Mouse (Mus musculus): ENCODE measurements around the gene Pax5. TPM values are rescaled to one million over a fixed set of nuclear protein-coding genes. Genes with fewer than 3 reads are reported as not detected.

Gene Pax5
- total RNA-seq, 2 experiments from 2014 or later = 0.03 TPM

DNA sequence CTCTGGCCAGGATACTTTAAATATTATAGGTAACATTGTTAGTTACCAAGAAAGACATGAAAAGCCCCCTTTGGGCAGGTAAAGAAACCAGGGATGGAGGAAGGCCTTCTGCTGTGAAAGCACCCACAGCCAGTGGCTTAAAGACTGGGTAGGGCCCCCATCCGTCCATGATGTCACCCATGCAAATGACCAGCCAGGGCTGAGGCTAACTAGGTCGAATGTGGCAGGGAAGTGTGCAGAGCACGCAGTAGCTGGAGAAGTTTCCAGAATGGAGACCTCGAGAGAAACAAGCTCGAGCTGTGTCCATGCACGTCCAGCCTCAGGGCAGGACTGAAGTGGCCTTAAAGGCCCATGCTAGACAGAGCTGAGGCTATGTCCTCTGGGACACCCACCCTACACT is 42.9 kb downstream of the Pax5 start:
- no peak for DNase-seq

DNA sequence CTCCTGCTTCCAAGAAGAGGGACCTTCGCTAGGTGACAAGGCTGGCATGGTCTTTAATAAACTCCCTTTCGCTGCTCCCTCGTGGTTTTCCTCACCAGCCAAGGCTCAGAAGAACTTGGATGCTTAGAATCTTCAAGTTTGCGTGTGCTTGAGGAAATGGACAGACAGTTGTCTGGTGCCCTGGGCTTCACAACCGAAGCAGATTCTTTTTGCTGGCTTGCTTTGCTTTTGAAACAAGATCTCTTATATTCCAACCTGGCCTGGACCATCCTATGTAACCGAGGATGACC is 45.6 kb downstream of the Pax5 start:
- DNase-seq = no peak

DNA sequence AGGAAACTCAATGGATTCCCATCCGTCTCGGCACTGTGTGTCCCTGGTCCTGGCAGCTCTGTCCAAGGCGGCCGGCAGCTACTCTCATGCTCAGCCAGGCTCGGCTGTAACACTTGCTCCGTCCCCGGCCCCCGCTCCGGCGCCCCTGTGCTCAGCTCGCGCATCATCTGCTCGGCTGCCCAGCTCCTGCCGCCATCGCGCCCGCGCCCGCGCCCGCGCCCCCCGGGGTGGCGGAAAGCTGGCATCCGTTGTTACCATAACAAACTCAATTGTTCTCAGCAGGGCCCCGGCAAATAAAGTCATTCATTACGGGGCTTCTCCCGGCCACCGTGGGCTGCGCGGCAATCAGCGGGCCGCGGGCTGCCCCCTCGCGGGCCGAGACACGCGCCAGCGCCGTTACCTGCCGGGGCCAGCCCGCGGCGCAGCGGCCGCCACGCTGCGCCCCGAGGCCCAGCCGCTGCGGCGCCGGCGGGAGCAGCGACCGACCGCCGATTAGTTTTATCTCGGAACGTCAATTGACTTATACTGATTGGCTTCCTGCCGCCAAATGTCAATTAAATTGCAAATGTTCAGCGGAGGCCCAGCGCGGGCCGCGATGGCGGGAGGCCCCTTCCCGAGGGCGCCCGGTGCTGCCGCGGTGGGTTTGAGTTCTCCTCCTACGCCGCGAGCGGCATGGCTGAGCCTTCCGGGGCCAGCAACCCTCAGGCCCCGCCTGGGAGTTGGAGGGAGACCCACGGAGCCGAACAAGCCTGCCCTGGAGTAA is 46.1 kb downstream of the Pax5 start:
- DNase-seq = no peak

DNA sequence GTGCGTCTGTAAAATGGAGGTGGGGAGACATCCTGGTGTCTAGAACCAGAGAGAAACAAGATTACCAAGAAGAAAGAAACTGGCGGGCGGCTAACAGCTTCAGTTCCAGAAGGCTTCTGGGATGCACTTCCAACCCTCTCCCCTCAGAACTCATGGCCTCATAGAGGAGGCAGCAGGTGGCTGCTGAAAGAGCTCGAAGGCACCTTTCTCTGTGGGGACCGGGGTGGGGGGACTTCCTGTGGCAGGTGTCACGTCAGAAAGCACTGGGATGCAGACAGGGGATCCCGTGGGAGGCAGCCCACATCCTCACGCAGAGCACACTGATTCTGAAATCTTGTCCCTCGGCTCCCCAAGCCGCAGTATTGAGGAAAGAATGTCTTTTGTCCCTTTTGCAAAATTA is 46.8 kb downstream of the Pax5 start:
- DNase-seq = no peak

DNA sequence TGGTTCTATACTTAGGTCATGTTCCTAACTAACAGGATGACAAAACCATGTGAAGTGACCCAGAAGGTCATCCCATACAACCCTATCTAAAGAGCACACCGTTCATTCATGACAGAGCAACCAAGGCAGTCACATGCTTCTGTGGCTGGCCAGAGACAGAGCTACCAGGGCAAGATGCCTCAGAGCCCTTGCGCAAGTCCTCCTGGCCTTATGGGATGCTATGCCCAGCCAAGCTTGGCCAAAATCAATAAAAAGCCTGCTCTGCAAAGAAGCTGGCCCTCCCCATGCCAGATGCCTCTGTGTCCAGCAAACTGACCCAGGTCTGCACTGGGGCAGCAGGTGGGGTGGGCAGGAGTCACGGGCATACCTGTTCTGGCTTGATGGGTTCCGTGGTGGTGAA is 65.1 kb downstream of the Pax5 start:
- no peak for DNase-seq

DNA sequence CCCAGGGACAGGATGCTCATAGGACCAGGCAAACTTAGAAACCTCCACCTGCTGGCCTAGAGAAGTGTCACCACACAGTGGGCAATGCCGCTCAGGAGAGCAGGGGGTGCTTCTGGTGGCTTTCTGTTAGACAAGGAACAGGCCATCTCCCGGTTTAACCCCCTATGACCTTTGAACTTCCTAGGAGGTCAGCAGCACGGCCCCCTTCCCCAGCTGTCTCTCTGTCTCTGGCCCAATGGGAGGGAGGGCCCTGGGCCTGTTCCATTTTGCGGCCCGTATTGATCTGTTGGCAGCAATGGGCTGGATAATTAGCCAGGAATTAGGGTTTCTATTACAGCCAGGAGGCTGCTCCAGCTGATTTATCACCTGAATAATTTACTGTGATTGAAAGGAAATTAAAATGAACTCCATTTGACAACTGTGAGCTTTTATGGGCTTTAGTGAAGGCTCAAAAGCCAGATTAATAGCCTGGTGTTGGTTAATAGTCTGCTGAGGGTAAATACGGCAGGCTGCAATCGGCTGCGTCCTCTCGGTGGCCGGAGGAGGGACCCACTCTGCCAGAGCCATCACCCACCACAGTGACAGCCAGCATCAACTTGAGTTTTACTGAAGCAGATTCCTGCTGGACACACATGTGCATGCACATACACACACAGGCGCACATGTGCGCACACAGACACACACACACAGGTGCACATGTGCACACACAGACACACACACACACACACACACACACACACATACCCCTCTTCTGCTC is 68.3 kb downstream of the Pax5 start:
- DNase-seq = no peak

DNA sequence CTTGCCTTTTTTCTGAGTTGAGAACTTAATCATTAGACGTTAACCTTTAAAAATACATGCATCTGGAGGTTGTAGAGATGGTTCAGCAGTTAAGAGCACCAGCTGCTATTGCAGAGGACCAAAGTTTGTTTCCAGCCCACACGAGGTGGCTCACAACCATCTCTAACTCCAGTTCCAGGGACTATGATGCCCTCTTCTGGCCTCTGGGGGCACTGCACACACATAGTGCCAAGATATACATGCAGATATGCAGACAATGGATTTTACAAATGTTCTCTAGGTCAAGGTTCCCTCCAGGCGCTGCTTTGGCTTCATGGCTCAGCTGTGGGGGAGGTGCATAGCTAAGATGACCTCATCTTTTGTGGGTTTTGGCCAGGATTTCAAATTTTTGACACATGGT is 74.7 kb downstream of the Pax5 start:
- DNase-seq = no peak

DNA sequence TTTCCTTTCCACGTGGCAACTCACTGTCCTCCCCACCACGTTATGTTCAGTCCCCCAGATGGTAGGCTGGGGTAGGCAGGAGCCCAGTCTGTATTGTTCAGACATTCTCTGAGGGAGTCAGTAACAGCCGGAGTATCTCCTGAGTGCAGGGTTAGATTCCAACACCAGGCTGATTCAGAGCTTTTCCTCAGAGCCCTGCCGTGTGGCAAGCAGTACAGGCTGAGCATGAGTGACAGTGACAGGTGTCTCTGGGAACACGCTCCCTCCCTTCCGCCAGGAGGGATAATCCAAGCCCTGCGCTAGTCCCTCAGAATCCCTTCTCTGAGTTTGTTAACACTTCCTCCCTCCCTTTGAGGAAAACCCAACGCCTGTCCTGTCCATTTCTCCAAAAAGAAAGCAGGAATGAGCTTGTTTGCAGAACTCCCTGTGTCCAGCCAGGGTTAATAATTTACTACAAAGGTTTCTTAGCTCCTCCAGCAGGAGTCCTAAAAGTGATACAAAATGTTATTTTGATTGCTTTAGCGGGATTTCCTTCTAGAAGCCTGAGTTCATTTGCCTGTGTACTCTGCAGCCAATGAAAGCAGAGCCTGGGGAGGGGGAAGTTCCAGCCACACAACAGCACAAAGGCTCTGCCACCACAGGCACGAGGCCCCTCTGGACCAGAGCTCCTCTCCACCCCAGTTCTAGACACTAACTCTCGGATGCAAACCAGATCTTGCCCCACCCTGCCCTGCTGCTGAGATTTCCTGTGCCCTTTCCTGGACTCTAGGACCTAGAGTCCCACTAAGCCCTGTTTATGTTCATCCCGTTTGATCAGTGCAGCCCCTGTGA is 76.4 kb downstream of the Pax5 start:
- peak; percentile 19 for DNase-seq

DNA sequence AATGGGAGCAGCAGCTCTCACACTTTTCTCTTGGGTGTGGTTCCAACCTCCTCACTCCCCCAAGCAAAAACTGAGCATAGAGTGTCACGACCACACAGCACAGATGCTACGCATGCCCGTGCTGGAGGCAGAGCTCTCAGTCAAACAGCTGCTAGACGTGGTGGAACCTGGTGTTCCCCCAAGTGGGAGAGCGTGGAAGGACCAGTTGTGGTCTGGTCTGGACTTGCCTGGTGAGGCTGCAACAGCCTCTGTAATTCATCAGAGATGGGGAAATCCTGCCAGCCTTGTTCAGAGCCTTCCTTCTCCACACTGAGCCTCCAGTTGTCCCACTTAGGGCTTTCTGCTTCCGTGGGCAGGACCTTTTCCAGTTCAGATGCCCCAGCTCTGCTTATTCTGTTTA is 80.2 kb downstream of the Pax5 start:
- DNase-seq = no peak

DNA sequence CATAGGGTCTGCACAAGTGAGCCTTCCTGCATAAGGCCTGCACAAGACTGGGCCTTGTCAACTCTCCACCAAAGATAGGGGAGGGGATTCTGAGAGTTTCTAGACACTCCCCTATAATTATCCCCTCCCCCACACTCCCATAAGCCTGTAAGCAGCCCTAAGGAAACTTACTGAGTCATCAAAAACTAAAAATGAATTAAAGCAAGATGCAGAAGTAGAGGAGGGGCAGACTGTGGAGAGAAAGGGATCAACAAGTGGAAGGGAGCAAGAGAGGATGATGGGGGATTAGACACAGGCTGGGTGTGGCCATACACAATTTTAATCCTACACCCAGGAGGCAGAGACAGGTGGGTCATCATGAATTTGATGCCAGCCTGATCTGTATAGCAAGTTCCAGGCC is 82.4 kb downstream of the Pax5 start:
- DNase-seq = no peak

DNA sequence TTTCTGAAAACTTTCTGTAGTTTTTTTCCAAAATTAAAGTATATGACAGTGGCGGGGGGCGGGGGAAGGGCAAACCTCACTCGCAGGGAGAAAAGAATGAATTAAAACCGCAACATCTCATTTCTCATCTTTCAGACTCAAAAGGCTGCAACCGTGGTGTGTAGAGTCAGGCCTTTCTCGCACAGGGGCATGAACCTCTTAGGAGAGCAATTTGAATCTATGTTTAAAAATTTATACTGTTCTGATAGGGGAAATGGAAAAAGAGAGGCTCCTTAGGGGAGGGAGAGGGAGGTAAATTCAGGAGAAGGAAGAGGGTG is 85.2 kb downstream of the Pax5 start:
- DNase-seq = no peak

DNA sequence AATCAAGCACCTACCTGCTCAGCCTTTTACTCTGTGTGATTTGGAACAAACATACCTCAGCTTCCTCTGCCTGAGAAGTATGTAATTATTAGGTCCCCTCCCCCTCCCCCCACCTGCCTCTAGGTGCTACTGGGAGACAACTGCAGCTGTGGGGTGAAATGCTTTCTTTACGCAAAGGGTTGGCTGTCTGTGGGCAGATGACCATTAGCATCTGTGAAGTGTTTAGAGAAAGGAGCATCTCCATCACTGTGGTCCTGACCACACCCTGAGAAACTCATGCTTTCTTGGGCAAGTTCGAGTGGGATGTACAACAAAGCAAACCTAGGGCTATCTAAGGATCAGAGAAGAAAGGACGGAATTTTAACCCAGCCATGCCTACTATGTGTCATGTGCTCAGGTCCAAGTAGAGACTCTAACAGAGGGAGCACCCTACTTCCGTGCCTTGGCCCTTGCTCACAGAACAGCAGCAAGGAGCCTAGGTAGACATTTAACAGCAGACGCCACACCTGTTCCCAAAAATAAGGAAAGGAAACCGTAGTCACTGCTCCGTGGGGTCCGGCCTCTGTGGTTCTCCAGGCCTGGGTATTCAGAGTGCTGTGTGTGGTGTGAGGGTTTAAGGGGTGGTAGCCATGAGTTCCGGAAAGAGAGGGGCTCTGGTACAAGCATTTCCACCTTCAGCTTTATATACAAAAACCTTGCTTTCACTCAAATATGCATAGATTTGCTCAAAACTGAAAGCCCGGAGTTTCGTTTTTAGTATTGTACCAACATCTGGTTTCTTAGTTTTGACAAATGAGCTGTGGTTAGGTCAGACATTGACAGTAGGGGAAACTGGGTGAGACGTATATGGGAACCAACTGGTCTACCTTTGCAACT is 85.8 kb downstream of the Pax5 start:
- DNase-seq = no peak

DNA sequence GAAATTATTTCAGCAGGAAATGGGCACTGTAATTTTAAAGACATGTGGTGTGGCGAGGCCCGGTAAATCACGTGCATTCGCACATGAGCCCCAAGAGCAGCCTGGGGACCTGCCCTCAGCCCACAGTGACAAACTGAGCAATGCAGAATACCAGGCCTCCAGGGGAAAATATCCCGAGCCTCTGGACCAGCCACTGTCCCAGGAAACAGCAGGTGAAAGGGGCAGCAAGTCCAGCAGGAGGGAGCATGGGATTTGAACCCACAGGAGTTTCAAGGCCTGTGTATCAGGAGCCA is 86.9 kb downstream of the Pax5 start:
- no peak for DNase-seq

DNA sequence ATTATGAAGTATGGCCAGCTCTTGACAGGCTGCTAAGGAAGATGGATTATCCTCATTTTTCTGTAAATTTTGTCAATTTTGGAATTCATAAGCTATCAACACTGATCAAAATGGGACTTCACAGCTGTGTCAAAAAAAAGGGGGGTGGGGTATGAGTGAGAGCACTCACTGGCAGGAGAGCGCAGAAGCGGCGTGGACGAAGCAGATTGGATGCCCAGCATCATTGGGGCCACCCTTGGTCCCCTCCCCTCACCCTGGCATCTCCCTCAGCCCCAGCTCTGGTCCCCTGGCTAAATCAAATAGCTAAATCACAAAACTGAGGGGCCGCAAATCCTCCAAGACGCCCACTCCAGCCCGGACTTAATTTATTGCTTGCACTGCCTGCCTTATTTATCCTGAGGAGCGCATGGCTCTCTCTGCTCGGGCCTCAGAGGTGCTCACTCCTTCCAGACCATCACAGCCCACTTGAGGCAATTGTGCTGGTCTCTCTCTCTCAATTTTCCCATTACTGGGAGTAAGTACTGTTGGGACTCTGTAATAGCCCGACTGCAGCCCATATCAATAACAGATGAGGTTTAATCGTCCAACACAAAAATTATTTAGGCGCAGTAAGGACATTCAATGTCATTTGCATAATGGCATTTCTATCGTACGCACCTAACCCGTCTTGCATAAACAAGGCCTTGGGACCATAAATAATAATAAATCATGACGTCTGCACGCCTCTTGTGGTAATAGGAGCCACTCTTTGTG is 87.4 kb downstream of the Pax5 start:
- no peak for DNase-seq

DNA sequence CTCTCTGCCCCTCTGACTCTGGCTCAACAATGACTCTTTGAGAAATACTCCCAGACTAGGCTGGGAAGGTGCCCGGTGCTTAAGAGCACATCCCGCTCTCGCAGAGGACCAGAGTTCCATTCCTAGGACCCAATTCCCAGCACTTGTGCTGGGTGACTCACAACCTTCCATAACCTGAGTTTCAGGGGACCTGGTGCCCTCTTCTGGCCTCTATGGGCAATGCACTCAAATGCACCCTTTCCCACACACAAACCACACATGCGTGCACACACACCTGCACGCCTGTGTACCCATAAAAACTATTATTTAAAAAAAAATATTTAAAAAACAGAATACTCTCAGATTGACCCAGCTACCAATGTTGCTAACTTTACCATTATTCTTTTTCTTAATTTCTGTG is 90.0 kb downstream of the Pax5 start:
- DNase-seq = no peak

DNA sequence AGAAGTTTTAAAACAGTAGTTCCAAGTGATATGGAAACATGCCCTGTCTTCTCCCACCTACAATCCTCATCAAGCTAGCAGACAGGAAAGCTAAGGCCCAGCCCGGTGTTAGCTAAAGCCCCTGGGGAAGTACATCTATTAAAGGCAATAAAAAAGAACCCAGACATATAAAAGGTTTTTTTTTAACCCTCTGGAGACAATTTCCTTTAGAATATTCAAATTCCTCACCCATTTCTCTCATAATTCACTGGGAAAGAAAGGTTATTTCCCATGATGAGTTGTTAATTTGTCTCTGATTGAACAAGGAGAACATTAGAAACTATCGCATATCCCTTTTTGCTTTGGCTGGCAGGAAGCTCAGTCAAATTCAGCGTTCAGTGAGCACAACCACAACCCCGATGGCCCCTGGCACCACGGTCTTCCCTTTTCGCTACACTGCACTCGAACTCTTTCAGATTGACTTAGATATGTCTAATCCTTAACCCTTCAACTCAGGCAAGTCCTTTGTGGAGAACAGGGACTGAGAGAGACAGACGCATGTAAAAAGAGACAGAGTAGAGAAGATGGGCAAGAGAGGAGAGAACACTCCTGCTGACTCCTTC is 96.1 kb downstream of the Pax5 start:
- no peak for DNase-seq

DNA sequence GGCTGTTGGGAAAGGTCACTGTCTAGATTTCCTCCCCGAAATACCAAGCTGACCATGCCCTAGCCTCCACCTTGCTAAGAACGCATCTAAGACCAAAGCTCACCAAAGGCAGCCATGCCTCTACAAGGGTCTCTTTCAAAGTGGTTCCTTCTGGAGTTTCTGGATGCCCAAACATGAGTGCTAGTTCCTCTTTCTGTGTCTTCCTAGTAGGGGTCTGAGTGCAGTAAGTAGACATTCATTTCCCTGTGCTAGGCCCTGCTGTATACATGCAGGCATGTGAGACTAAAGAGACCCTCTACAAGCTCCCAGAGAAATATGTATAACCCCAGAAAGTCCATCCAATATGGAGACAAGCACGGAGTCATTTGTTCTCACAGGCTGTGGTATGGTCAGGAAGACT is 97.9 kb downstream of the Pax5 start:
- DNase-seq = no peak

DNA sequence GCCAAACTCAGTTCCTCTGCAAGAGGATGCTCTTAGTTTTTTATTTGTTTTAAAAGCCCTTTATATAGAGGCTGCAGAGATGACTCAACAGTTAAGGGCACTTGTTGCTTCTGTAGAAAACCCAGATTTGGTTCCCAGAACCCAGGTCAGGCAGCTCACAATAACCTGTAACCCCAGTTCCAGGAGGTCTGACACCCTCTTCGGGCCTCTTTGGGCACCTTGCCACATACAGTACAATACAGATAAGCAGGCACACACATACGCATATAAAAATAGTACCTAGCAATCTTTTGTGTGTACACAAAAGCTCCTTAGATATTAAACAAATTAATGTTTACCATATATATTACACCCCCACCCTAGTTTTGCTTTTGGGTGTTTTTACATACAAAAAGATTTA is 104.8 kb downstream of the Pax5 start:
- DNase-seq = no peak

DNA sequence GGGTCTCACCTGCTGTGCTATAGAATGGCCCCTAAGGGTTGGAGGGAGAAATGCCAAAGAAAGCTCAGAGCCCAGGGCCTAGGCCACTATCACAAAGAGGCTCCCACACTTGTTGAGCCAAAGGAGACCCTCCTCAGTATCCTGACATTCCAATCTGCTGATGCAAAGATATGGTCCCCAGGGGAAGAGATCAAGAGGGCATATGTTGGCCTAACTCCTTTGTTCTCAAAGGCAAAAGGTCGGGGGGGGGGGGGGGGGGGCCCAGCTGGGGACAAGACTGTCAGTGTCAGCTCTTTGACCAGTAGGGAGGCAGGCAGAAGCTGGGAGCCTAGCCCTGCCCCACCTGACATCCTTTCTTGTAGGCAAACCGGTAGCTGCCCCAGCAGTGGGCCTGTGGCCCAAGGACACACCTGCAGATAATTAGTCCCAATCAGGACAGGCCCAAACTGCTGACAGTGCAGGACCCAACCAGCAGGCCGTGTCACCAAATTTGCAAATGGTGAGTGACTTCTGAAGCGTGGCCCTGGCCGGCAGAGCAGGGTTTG is 108.0 kb downstream of the Pax5 start:
- DNase-seq = no peak

DNA sequence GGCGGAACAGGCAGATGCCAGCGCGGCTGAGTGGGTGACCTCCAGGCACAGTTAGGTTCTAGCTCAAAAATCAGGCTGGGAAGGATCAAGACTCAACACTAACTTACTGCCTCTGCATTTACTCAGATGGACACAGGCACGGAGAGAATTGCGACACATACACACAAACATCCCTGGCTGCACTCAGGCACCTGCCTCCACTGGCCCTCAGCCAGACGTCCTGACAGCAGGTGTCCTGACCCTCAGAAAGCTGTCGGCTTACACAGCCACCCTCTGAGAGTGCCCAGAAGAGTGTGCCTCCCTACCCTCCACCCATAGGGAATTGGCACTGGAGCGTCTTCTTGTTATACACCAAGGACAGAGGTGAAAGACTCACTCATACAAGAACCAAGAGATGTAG is 108.9 kb downstream of the Pax5 start:
- DNase-seq = no peak

DNA sequence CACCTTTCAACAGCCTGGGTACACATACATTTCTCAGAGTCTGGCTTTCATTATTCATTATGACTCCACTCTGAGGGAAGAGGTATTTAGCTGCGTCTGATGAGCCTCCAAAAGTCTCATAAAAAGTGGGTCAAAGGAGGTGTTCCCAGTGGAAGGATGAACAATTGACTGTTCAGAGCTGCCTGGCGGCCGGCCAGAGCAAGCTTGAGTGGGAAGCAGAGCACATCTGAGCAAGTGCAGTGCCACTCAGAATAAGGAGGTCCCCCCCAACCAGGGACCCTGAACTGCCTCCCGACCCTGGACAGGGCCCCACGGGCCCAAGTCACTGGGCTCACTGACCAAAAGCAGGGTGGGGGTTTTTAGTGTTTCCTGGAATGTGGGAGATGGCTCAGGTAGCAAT is 109.4 kb downstream of the Pax5 start:
- no peak for DNase-seq

Data from gastrocnemius, postnatal 25 days (tissue).